Mouse (Mus musculus): Measurements from ENCODE around the gene Rtp1.

Gene Rtp1

DNA sequence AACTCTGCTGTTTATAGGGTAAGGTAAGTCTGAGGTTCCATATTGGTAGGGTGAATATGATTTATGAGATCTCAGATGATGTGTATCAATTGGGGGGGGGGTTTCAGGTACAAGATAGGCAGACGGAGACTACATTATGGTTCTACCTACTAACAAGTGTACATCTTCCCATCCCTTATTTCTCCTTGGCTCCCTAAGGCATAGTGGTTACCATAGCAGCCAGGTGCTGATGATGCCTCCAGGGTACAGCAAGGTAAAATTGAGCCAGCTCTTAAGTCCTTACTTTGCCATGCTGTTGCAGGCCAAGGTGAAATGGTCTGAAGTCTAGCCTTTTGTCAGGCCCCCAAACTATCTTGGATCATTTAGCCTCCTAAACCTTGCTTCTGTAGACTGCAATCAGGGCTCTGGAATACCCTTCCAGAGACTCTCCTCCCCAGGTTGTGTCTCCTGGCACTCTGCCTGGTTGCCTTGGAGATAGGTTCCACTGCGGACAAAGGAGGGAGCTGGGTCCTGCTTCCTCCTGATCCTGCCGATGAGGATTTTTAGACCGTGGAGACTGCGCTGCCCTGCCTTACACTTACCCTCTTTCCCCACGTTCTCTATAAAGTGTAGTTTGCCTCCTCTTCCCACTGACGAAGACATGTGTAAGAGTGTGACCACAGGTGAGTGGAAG, at the start of gene Rtp1:
Gene Rtp1 (plus strand): TSS at position 487 of the 673 bp plus-strand sequence.
- DNase-seq: no peak

- no peak for DNase-seq
These were observed 49.2 kb upstream of the Rtp1 start for GRCm38 (mm10) chr16:23379536-23380230.

GRCm38 (mm10) chr16:23384304-23384703, 44.6 kb upstream of the Rtp1 start:
- no peak for DNase-seq

DNA sequence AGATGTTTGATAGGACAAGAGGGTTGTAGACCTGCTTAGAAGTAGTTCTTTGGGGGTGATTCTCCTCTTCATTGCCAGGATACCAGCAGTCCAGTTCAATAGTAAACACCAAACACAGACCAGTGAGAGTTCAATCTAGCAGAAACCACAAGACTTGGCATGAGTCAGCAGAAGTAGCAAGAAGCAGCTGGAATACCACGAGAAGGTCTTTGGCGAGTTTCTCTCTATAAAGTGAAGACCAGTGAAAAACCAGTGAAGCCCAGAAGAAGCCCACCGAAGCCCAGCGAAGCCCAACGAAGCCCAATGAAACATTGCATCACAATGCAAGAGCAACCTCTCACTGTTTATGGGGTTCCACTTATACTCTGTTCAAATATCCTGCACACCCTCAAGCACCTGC, 31.0 kb upstream of the Rtp1 start:
- DNase-seq: no peak

DNA sequence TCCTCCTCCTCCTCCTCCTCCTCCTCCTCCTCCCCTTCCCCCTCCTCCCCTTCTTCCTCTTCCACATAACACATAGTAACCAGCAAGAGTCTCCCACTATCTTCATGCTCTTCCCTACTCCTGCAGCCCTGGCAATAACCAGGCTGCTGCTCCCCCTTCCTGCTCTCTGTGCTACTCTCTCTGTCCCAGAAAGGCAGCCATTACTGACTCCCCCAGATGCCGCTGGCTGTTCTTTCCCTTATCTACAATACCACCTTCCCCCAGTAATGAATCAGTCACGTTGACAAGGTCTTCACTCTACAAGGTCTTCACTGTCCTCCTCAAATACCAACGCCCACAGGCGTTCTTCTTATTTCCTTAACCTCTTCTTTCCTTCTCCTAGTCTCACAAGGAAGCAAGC, 27.5 kb upstream of the Rtp1 start:
- no peak for DNase-seq

DNA sequence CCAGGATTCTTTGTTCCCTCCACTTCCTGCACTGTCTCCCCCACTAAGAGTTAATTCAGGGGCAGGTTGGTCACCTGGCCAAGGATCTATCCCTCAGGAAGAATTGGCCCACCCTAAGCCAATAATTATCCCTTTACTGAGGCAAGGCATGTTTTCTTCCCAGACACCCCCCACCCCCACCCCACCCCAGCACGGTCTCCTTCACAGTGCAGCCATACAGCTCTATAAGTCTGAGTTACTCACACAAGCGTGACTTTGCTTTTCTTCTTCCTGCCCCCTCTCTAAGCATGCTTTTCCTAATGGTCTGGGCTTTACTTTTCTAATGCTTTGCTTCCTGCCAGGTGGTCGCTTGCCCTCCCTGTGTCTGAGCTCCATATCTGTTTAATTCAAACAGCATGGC, 27.0 kb upstream of the Rtp1 start:
- no peak for DNase-seq

- peak; percentile 52 to 81 for DNase-seq
These were observed 25.8 kb upstream of the Rtp1 start for GRCm38 (mm10) chr16:23403008-23403755.

GRCm38 (mm10) chr16:23412930-23413329, 16.0 kb upstream of the Rtp1 start:
- no peak for DNase-seq

GRCm38 (mm10) chr16:23416261-23416656, 12.7 kb upstream of the Rtp1 start:
- DNase-seq: no peak

DNA sequence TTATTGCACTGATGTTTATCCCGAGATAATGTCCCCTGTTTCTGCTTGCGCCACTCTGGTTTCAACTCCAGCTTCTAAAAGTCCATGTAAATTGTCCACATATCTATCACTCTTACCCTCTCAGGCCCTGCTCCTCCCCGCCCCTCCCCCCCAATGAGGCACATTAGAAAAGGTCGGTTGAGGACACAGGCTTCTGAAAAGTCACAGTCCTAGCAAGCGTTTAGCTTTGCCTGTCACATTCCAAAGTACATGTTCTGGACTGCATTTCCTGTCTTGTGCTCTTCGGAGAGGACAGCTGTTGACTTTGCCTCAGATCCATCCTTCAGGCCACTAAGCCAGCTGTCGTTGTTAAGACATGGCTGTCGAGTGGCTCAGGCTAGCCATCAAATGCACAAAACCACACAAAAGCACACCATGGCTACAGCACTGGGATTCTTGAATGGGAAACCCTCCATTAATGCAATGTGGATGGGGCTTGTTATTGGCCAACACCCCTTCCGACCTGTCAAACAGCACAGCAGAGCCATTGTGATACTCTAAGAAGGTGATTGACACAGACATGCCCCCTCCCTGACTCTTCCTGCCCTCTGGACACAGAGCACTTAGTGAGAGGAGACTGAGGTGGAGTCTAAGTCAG, 12.2 kb upstream of the Rtp1 start:
- no peak for DNase-seq

- DNase-seq: no peak
These were observed 11.3 kb upstream of the Rtp1 start for GRCm38 (mm10) chr16:23417456-23418240.

DNA sequence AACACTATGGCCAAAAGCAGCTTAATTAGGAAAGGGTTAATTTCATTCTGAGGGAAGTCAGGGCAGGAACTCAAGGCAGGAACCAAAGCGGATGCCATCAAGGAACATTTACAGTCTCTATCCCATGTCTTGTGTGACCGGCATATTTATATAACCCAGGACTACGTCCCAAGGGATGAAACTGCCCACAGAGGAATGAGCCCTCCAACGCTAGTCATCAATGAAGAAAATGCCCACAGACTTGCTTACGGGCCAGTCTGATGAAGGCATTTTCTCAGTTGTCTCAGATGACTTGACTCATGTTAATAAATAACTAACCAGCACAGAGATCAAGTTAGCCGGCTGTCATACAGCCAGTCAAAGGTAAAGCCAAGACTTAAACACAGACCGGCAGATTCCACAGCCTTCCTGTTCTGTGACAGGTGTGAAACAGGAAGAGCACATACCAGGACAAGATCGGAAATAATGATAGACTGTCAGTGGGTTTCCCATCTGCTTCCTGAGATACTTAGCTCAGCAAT, 9.3 kb upstream of the Rtp1 start:
- no peak for DNase-seq

- no peak for DNase-seq
These were observed 5.1 kb upstream of the Rtp1 start for GRCm38 (mm10) chr16:23423825-23424224.

GRCm38 (mm10) chr16:23427701-23428100, 1.2 kb upstream of the Rtp1 start:
- no peak for DNase-seq

- no peak for DNase-seq
These were observed 1.1 kb downstream of the Rtp1 start for GRCm38 (mm10) chr16:23429991-23430390.

- no peak for DNase-seq
These were observed 8.7 kb downstream of the Rtp1 start for GRCm38 (mm10) chr16:23437404-23438166.

DNA sequence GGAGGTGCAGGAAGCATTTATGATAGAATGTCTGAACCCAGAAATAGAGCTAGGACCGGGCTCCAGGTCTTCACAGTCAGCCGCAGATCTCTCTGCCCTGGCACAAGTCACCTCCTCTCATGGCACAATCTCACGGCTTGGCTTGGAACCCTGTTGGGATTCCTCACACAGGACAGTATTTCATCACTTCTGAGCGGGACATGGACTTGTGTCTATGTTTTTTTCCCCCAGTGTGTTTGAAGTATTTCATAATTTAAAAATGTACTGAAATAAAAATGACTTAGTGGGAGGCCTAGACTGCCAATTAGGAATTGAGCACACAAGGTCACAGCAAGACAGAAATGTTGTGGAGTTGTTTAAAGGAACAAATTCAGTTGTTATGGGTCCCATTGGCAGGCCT, 15.3 kb downstream of the Rtp1 start:
- no peak for DNase-seq

DNA sequence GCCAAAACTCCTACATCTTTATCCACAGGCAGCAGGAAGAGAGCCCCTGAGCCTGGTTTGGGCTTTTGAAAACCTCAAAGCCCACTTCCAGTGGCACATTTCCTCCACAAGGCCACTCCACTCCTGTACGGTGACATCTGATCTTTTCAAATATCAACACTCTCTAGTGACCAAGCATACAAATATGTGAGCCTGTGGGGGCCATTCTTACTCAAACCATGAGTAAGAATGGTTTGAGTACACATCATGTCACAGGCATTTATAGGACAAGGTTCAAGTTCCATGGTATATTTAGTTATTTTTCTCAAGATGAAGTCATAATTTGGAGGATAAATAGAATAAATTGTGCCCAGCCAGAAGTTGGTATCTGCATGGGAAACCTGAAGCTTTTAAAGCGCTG, 21.0 kb downstream of the Rtp1 start:
- no peak for DNase-seq

- no peak for DNase-seq
These were observed 21.9 kb downstream of the Rtp1 start for GRCm38 (mm10) chr16:23450816-23451215.

GRCm38 (mm10) chr16:23452476-23452875, 23.5 kb downstream of the Rtp1 start:
- peak in 1 of 2 experiments; percentile 10 for DNase-seq

DNA sequence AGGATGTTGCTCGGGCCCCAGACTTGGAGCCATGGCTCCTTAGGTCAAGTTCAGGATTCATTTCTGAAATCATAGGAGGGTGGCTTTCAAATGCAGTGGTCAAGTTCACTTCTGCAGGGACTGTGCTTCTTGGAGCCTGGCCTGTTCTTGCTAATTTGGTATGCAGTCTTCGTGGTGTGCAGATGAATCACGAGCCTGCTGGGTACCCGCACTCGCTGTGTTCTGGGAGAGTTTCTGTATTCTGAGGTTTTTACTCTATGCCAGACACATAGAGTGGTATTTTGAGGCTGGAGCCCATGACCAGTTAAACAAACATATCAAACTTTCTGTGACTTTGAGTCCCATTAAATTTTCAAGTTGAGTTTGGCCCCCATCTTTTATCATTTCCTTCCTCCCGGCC, 25.4 kb downstream of the Rtp1 start:
- DNase-seq: no peak

DNA sequence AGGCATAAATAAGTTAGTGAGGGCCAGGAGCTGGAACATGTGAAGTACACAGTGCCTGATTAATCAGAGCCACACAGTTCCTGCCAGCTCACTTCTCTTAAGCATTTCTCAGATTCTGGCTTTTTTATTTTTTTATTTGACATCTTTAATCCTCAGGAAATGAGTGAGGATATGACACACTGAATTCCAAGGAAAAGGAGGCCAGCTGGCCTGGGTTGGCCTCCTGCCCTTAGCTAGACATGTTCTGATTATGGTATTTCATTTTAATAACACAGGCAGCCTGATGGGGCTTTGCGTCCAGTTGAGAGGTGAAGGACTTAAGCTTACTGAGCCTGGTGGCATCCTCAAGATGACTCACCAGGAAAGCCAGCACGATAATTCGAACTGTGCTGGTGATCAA, 27.6 kb downstream of the Rtp1 start:
- DNase-seq: no peak

Measured in spleen, adult 18-20 months (tissue).